Mouse (Mus musculus): ENCODE results near the gene Cbll1.
"Not testable (repeated sequence)": the region's sequence is repeated elsewhere in the genome, so short reads cannot be mapped to it uniquely, and the experiment has no call there.

The Cbll1 gene

GRCm38 (mm10) chr12:31500196-31500595 is 780 bp upstream of the Cbll1 start:
- DNase-seq (ENCODE audit: low read depth, low spot score) = no peak

DNA sequence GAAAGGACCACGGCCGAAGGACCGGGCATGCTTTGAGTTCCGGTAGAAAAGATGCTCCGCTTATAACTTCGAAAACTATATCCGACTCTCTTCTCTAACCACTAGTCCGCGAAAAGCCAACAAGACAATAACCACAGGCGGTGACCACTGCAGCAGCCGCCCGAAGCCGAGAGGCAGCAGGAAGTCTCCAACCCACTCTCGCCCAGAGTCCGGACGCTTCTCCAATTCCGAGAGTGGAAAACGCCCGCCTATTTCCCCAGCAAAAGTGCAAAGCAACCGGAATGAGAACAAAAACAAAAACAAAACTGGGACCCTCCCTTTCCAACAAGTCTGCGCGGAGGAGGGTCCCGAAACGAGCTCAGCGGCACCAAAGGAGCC is 491 bp downstream of the Cbll1 start:
- no peak for DNase-seq (ENCODE audit: low read depth, low spot score)

- DNase-seq (ENCODE audit: low read depth, low spot score) = no peak
Measured at GRCm38 (mm10) chr12:31486431-31486830, 13.0 kb downstream of the Cbll1 start.

GRCm38 (mm10) chr12:31478182-31478581 is 21.2 kb downstream of the Cbll1 start:
- not testable (repeated sequence) for DNase-seq (ENCODE audit: low read depth, low spot score)

DNA sequence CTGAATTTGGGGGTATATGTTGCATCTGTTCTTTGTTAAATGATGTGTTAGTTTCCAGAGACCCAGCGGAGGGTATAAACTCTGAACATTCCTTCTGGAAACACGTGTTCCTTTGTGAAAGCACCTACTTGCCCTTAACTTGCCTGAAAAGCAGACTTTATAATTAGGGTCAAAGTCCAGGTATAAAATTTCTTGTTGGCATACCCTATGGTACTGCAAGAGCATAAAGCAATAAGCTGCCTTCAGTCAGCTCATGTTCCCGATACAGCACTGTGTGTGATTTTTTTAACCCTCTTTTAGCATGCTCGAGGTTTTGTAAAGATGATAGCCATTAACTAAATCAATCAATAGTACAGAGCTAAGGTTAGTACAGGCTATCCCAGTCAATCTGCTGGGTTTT is 36.8 kb downstream of the Cbll1 start:
- no peak for DNase-seq (ENCODE audit: low read depth, low spot score)

- no peak for DNase-seq (ENCODE audit: low read depth, low spot score)
Measured at GRCm38 (mm10) chr12:31461371-31461770, 38.0 kb downstream of the Cbll1 start.

DNA sequence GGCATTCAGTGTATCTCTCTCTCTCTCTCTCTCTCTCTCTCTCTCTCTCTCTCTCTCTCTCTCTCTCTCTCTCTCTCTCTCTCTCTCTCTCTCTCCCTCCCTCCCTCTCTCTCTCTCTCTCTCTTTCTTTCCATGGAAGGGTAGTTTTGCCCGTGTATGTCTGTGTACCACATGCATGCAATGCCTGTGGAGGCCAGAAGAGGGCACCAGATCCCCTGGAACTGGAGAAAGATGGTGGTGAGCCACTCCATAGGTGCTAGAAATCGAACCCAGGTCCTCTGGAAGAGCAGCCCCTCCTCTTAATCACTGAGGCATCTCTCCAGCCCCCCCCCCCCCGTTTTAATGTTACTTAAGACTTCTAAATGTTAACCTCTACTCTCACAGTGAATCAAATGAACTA is 39.1 kb downstream of the Cbll1 start:
- not testable (repeated sequence) for DNase-seq (ENCODE audit: low read depth, low spot score)

DNA sequence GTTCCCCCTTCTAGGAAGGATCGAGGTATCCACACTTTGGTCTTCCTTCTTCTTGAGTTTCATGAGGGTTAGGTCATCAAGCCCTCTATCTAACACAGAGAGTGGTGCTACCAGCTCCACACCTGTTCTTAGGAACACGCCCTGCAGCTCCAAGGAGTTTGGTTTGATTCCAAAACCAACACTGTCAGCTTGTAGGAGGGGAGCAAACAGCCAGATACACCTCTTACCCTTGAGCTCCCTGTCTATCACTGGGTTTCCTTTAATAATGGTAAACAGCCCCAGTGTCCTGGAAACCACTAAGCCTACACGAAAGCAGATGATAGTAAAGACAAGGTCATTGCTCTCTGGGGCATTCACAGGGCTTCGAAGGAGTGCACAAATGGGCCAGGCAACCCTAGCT is 40.9 kb downstream of the Cbll1 start:
- no peak for DNase-seq (ENCODE audit: low read depth, low spot score)

GRCm38 (mm10) chr12:31456271-31456670 is 43.1 kb downstream of the Cbll1 start:
- DNase-seq (ENCODE audit: low read depth, low spot score) = no peak

GRCm38 (mm10) chr12:31449341-31449740 is 50.1 kb downstream of the Cbll1 start:
- DNase-seq (ENCODE audit: low read depth, low spot score) = no peak

DNA sequence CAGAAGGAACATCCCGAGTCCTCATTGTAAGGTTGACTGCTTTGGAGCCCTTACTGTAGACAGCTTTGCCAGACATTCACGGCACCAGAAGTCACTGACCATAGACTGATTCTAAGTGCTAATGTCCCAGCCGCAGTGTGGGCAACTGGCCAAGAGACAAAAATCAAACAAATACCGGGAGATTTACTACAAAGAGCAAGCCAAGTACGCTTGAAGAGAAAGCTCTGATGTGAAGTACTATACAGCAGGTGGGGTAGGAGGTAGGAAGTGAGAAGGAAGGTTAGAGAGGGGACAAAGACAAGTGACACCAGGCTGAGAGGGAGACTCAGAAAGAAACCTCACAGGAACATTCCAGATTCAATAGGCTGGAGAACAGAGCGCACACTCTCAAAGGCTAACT is 54.6 kb downstream of the Cbll1 start:
- DNase-seq (ENCODE audit: low read depth, low spot score) = no peak

GRCm38 (mm10) chr12:31444131-31444546 is 55.3 kb downstream of the Cbll1 start:
- peak; percentile 3 for DNase-seq (ENCODE audit: low read depth, low spot score)

- DNase-seq (ENCODE audit: low read depth, low spot score) = no peak
Measured at GRCm38 (mm10) chr12:31439612-31440011, 59.8 kb downstream of the Cbll1 start.

- no peak for DNase-seq (ENCODE audit: low read depth, low spot score)
Measured at GRCm38 (mm10) chr12:31437791-31438190, 61.6 kb downstream of the Cbll1 start.

Measured in brain, adult 2 months (tissue).